Mouse (Mus musculus) myocyte (in vitro differentiated cells): Measurements from ENCODE around the gene Nme4. TPM values are rescaled to one million over a fixed set of nuclear protein-coding genes. Genes with fewer than 3 reads are reported as not detected.
A peak's percentile ranks its signal among the peaks of the same experiment; 100 is the strongest.
"Not testable (repeated sequence)": the region's sequence is repeated elsewhere in the genome, so short reads cannot be mapped to it uniquely, and the experiment has no call there.

ENCODE experiments used
- H3K27me3 ChIP-seq: one replicate; pipeline ENCODE4 v1.6.1; 2011; ENCODE audit not compliant: control insufficient read depth, insufficient read depth, insufficient read length
- H3K36me3 ChIP-seq: one replicate; pipeline ENCODE4 v1.6.1; 2011; ENCODE audit not compliant: control insufficient read depth, insufficient read depth
- H3K4me2 ChIP-seq: one replicate; pipeline ENCODE4 v1.6.1; 2011; ENCODE audit warnings: low read depth, control low read depth
- H3K4me3 ChIP-seq: one replicate; pipeline ENCODE4 v1.5.1; 2011; ENCODE audit warnings: mild to moderate bottlenecking, control low read depth, moderate library complexity
- H3K79me2 ChIP-seq: one replicate; pipeline ENCODE4 v1.6.1; 2011; ENCODE audit not compliant: control insufficient read depth, insufficient read depth
- H3ac ChIP-seq: one replicate; pipeline ENCODE4 v1.6.1; 2011; ENCODE audit not compliant: control insufficient read depth, insufficient read length
- CEBPB ChIP-seq: IDR thresholded peaks from 2 replicates; pipeline ENCODE4 v1.6.1; 2011; ENCODE audit warnings: mild to moderate bottlenecking, moderate library complexity; ENCODE audit not compliant: poor library complexity, insufficient read depth, severe bottlenecking
- E2F4 ChIP-seq: IDR thresholded peaks from one replicate; pipeline ENCODE4 v1.6.1; 2011; ENCODE audit warnings: mild to moderate bottlenecking, control low read depth, moderate library complexity; ENCODE audit not compliant: insufficient read depth
- MAX ChIP-seq: IDR thresholded peaks from one replicate; pipeline ENCODE4 v1.6.1; 2011; ENCODE audit warnings: low read depth, mild to moderate bottlenecking, control low read depth
- MYOD1 ChIP-seq, 3 experiments: IDR thresholded peaks; one replicate each; pipeline ENCODE4 v1.6.1; 2011; ENCODE audit warnings: control low read depth in 2 of 3, low read depth in 2 of 3, mild to moderate bottlenecking in 2 of 3, moderate library complexity in 1 of 3; ENCODE audit not compliant: insufficient read length in 2 of 3, control insufficient read depth in 1 of 3
- MYOG ChIP-seq, 3 experiments: IDR thresholded peaks; one replicate each; pipeline ENCODE4 v1.6.1; 2011; ENCODE audit warnings: control low read depth in 2 of 3, low read depth in 2 of 3, mild to moderate bottlenecking in 2 of 3; ENCODE audit not compliant: insufficient read length in 2 of 3, control insufficient read depth in 1 of 3, insufficient read depth in 1 of 3
- POLR2A ChIP-seq: IDR thresholded peaks from one replicate; pipeline ENCODE4 v1.6.1; 2011; ENCODE audit warnings: low read depth, mild to moderate bottlenecking, control low read depth, moderate library complexity; ENCODE audit not compliant: insufficient read length
- POLR2AphosphoS2 ChIP-seq: IDR thresholded peaks from one replicate; pipeline ENCODE4 v1.6.1; 2011; ENCODE audit warnings: low read depth, control low read depth; ENCODE audit not compliant: insufficient read length
- REST ChIP-seq: IDR thresholded peaks from one replicate; pipeline ENCODE4 v1.6.1; 2011; ENCODE audit warnings: mild to moderate bottlenecking, control low read depth, moderate library complexity; ENCODE audit not compliant: insufficient read depth, insufficient read length
- SRF ChIP-seq: IDR thresholded peaks from one replicate; pipeline ENCODE4 v1.6.1; 2011; ENCODE audit warnings: low read depth; ENCODE audit not compliant: control insufficient read depth, insufficient read length
- TCF12 ChIP-seq: IDR thresholded peaks from one replicate; pipeline ENCODE4 v1.6.1; 2011; ENCODE audit warnings: mild to moderate bottlenecking, control low read depth; ENCODE audit not compliant: poor library complexity, insufficient read depth, severe bottlenecking
- TCF3 ChIP-seq: IDR thresholded peaks from one replicate; pipeline ENCODE4 v1.6.1; 2011; ENCODE audit warnings: low read depth, control low read depth; ENCODE audit not compliant: insufficient read length
- USF1 ChIP-seq: IDR thresholded peaks from one replicate; pipeline ENCODE4 v1.6.1; 2011; ENCODE audit warnings: low read depth, mild to moderate bottlenecking, control low read depth, moderate library complexity
- polyA plus RNA-seq: library from polyadenylated mRNA; unstranded; fragments of >200 nt; fragmentation: generic; extraction: Trizol; gene quantifications from one replicate; pipeline ENCODE4 v1.2.1, GENCODE M21; 2012; ENCODE audit warnings: missing spikeins

Gene Nme4
- polyA plus RNA-seq, 1 experiment: 23.9 TPM

DNA sequence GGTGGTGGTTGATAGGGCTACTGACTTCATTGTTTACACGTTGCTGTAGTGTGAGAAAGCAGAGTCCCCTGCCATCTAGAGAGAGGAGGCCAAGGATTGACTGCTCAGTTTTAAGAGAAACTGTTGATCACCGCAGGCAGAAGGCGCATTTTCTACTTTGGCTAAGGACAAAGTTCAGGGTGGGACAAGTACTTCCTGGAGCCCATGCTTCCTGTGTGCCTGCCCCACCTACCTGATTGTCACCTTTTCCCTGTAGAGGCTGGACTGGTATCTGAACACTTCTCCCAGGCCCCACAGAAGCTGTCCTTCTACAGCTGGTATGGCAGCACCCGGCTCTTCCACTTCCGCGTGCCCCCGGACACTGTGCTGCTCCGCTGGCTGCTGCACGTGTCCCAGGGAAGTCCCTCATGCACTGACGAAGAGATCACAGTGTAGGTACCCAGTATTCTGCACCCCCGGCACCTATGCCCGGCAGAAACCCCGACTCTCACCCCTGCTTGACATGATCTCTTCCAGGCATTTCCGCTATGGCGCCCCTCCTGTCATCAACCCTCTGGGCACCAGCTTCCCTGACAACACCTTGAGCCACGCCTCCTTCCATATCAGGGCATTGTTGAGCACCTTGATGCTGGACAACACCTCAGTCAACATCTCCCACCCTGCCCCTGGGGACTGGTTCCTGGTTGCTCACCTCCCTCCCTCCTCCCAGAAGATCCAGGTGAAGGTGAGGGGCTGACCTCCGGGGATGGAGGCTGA is 21.3 kb upstream of the Nme4 start:
- Histone ChIP-seq H3K36me3 (no peaks in the 10 kb centered on the region), H3ac (no peak overlapping the region), H3K79me2 (no peaks in the 10 kb centered on the region), H3K27me3 (peaks cover 49% of the 10 kb centered on the region), H3K4me3 (no peak overlapping the region), H3K4me2 (no peak overlapping the region)
- no peak for TF ChIP-seq SRF
- no peak for TF ChIP-seq TCF12
- no peak for TF ChIP-seq REST
- TF ChIP-seq POLR2A: no peak
- TF ChIP-seq TCF3: no peak
- TF ChIP-seq MYOG (IDR thresholded peaks at IDR 0.05; ENCODE audit: control insufficient read depth in 1 of 3, insufficient read depth in 1 of 3, insufficient read length in 2 of 3, low read depth in 2 of 3): no peak
- no peak for TF ChIP-seq USF1
- no peak for TF ChIP-seq E2F4
- TF ChIP-seq MYOD1 (IDR thresholded peaks at IDR 0.05; ENCODE audit: control insufficient read depth in 1 of 3, insufficient read length in 2 of 3, low read depth in 2 of 3): no peak
- TF ChIP-seq POLR2AphosphoS2: no peak
- TF ChIP-seq CEBPB: no peak
- TF ChIP-seq MAX: no peak

DNA sequence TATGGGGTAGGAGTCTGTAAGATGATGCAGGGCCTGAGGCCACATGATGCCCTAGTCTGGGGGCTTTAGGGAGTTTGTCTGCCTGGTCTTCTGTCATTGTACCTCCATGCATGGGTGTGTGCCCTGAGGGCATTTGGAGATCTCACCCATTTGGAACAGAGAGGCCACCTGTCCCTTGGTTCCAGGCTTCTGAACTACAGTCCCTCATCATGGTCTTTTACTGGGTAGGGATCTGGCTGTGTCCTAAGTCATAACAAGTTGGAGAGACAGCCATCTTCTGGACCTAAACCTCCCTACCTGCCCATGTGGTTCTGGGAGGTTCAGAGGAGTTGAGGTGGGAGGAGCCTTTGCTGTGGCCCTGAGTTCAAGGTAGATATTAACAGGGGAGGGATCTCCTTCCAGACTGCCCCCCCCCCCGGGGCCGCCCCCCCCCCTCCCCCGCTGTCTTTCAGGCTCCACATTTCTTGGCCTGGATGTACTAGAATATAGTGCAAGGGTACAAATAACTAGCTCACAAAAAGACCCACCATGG is 20.6 kb upstream of the Nme4 start:
- peaks cover 52% of the 10 kb centered on the region for H3K27me3 ChIP-seq
- no peak overlapping the region for H3K4me3 ChIP-seq
- no peaks in the 10 kb centered on the region for H3K36me3 ChIP-seq
- H3K4me2 ChIP-seq: no peak overlapping the region
- no peaks in the 10 kb centered on the region for H3K79me2 ChIP-seq
- TF ChIP-seq REST (no peak), USF1 (no peak), MYOG (IDR thresholded peaks at IDR 0.05; ENCODE audit: control insufficient read depth in 1 of 3, insufficient read depth in 1 of 3, insufficient read length in 2 of 3, low read depth in 2 of 3) (no peak), POLR2AphosphoS2 (no peak), MAX (no peak), POLR2A (no peak), MYOD1 (IDR thresholded peaks at IDR 0.05; ENCODE audit: control insufficient read depth in 1 of 3, insufficient read length in 2 of 3, low read depth in 2 of 3) (no peak), SRF (no peak), CEBPB (no peak), TCF3 (no peak), TCF12 (no peak), E2F4 (no peak)
- H3ac ChIP-seq: no peak overlapping the region

- Histone ChIP-seq H3K4me2 (no peak overlapping the region), H3K27me3 (peaks cover 57% of the 10 kb centered on the region), H3K36me3 (no peaks in the 10 kb centered on the region), H3K4me3 (no peak overlapping the region), H3ac (no peak overlapping the region), H3K79me2 (no peaks in the 10 kb centered on the region)
- TF ChIP-seq E2F4 (no peak), REST (no peak), CEBPB (no peak)
Measured at GRCm38 (mm10) chr17:26115205-26115898, 19.9 kb upstream of the Nme4 start.

DNA sequence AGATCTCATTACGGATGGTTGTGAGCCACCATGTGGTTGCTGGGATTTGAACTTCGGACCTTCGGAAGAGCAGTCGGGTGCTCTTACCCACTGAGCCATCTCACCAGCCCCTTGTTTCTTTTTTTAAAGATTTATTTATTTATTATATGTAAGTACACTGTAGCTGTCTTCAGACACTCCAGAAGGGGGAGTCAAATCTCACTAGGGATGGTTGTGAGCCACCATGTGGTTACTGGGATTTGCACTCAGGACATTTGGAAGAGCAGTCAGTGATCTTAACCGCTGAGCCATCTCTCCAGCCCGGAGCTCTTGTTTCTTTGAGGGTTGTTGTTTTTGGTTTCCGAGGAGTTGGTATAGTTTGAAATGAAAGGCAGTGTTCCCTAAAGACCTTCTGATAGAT is 19.1 kb upstream of the Nme4 start:
- H3K79me2 ChIP-seq, H3K4me2 ChIP-seq, H3ac ChIP-seq, H3K36me3 ChIP-seq, H3K4me3 ChIP-seq: not testable (repeated sequence)
- H3K27me3 ChIP-seq: peaks cover 54% of the 10 kb centered on the region

DNA sequence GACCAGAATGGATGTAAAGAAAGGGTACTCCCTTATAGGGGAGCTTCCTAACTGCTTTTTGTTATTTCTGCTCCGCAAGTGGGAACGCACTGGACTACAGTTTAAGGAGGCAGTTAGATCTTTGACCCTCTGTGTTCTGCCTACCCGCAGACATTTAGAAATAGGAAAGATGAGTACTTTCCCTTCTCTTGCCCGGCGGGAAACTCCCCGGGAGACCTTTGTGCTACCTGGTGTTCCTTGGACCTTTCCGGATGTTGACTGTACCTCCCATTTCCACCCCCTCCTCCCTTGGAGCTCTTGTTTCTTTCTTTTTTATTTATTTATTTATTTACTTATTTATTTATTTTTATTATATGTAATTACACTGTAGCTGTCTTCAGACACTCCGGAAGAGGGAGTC is 18.7 kb upstream of the Nme4 start:
- H3K4me3 ChIP-seq: no peak overlapping the region
- TF ChIP-seq TCF12 (no peak), MYOD1 (IDR thresholded peaks at IDR 0.05; ENCODE audit: control insufficient read depth in 1 of 3, insufficient read length in 2 of 3, low read depth in 2 of 3) (no peak), REST (no peak), TCF3 (no peak), E2F4 (no peak), CEBPB (no peak), POLR2AphosphoS2 (no peak), USF1 (no peak)
- H3K4me2 ChIP-seq: peak overlapping the region; percentile 71
- H3K79me2 ChIP-seq: no peaks in the 10 kb centered on the region
- H3K27me3 ChIP-seq: peaks cover 50% of the 10 kb centered on the region
- H3ac ChIP-seq: no peak overlapping the region
- no peaks in the 10 kb centered on the region for H3K36me3 ChIP-seq
